Mouse (Mus musculus) spleen, adult 2 months (tissue): ENCODE results near the gene Casz1.

Experiments
- CTCF ChIP-seq: fragments of 200-500 bp; IDR thresholded peaks from 2 replicates; pipeline ENCODE4 v1.5.1; 2011; ENCODE audit warnings: mild to moderate bottlenecking, inconsistent platforms; ENCODE audit not compliant: insufficient read depth, insufficient read length, insufficient replicate concordance; ENCODE audit errors: extremely low read depth
- POLR2A ChIP-seq: fragments of 200-500 bp; IDR thresholded peaks from 2 replicates; pipeline ENCODE4 v1.6.1; 2011; ENCODE audit warnings: low read depth, low read length, inconsistent platforms

DNA sequence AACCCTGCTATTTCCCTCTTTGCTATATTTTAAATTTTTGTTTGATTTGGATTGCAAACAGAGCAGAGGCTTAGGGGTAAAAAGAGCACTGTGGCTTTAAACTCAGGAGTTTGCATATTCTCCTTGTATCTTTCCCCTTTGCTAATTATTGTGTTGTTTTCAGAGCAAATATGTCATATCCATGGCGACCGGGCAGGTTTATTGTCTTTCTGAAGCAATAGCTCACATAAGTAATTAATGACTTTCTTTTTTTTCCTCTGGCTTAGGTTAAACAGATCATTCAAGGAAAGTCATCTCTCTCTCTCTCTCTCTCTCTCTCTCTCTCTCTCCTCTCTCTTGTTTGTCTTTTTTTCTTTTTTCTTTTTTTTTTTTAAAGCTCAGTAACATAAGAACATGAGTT lies 4.6 kb downstream of the Casz1 start:
- TF ChIP-seq POLR2A (no peak), CTCF (no peak)
